Mouse (Mus musculus) urinary bladder, adult 18-20 months (tissue): ENCODE measurements at regions not wholly inside any gene's neighbourhood (a gene's known extent, or its start where the extent isn't known, plus 50 kb on each side); places are given as distances from the start of the nearest gene placed in this dataset.

Experiments used
- DNase-seq, 2 experiments: peaks; one replicate each; pipeline ENCODE4 v3.0.0; 2022; ENCODE audit warnings: low spot score in 2 of 2, mixed read lengths in 2 of 2

DNA sequence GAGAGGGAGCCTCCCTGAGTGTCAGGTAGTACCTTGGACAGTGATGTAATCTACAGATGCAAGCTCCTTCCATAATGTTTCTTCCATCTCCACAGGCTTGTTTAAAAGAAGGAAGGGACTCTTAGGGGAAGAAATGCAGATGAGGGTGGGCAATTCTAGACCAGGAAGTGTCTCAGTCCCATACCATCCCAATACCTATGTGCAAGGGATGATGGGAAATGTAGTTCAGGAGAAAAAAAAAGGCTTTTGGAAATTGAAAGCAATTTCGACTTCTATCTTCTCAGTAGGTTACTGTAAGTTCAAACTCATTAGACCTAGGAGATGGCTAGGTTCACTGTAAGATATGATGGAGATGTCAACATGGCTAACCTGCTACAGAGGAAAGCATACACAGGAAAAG, 68.3 kb downstream of the Cd83 start:
- no peak for DNase-seq

DNA sequence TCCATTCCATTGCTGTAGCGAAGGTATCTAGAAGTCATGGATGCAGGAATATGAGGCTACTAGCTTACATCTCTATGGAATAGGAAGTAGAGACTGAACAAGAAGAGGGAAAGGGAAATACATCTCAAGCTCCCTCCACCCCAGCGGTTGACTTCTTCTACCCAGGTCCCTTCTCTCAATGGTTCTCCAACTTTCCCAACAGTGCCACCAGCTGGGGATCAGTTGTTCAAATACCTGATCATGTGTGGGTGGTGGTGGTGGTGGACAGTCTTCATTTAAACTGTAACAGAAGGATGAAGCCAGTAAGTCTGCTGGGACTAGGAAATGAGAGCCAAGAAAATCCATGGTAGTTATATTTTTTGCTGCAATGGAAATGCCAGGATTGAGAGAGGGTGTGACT, 70.4 kb downstream of the Cd83 start:
- no peak for DNase-seq

DNA sequence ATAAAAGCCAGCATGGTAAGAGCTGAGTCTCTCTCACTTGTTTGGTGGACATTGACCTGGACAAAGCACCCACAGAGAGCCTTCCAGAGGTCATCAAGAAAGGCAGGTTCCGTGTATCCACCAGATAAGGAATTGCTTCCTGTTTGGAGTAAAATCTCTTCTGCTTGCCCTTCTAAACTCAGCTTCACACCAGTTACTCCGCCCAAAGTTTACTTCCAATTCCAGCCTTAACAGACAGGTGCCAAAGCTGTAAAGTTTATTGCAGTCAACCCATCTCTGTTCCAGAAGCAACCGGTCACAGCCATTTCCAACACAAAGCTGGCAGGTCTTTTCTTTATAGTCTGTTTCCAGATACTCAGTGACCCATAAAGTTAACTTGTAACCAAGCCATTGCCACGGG, 76.4 kb downstream of the Cd83 start:
- no peak for DNase-seq

DNA sequence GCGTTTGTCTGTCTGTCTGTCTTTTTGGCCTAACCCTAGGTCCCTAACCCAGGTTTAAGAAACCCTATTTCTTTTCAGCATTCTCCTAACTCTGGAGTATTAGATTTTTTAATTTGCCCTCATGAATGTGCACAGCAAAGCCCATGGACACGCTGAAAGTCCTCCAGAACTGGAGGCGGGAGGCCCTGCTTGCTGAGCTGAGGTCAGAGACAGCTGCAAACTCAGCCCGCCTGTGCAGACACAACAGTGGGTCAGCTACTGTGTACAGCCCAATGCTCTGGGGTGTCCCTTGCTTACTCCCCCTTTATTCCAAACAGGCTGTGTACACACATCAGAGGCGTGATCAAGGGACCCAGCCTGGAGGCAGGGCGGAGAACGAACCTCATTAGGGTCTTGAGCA, 76.8 kb downstream of the Cd83 start:
- DNase-seq, result no peak

DNA sequence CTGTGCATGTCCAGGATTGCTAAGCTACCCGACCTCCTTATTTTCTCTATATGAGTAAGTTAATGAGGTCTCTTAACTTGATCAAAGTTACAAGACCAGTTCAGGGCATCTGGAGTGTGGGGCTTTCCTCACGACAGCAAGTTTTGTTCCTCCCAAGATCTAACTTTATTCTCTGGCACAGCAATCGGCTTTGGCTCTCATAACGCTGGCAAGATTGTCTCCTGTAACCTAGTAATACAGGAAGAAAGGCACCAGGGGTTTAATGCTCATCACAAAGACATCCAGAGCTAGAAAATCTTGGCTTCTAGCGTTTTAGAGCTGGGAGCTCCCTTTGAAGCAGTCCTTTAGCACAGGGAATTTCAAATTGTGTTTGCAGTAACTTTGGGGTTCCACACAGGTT, 77.5 kb downstream of the Cd83 start:
- no peak for DNase-seq

DNA sequence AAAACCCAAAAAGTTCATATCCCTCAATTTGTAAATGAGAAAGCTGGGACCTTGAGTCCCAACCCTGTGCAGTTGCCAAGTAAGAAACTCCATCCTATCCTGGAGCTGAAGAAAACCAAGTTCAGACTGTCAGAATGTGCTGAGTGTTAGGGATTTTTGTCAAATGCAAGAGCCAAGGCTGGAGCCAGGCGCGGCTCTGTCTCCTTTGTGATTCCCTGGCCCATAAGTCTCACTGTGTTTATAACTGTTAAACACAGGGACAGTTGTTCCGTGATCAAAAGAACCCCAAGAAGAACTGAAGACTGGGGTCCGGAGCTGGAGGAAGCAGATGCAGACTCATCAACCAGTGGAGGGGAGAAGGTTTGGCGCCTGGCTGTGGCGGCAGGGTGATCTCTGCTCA, 78.0 kb downstream of the Cd83 start:
- no peak for DNase-seq

DNA sequence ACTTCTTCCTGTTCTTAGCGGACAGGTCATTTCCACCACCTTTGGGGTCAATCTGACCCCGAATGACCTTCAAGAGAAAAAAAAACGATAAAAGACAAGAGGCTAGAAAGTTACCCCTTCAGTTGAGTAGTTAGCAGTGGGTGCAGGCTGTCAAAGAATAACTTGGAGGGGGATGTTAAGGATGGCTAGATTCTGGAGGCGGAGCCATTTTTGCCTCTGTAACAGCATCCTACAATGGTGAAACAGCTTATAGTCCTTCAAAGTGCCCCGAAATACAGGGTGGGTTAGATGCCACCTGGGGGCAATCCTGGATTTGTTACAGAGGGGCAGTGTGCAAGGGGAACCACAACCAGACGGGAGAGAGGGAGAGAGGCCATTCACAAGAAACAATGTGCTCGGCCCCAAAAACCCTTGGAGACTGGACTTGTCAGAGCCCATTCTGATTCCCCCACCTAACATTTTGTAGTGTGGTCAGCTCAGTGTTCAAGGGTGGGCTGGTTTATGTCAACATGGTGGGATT, 79.1 kb downstream of the Cd83 start:
- no peak for DNase-seq

DNA sequence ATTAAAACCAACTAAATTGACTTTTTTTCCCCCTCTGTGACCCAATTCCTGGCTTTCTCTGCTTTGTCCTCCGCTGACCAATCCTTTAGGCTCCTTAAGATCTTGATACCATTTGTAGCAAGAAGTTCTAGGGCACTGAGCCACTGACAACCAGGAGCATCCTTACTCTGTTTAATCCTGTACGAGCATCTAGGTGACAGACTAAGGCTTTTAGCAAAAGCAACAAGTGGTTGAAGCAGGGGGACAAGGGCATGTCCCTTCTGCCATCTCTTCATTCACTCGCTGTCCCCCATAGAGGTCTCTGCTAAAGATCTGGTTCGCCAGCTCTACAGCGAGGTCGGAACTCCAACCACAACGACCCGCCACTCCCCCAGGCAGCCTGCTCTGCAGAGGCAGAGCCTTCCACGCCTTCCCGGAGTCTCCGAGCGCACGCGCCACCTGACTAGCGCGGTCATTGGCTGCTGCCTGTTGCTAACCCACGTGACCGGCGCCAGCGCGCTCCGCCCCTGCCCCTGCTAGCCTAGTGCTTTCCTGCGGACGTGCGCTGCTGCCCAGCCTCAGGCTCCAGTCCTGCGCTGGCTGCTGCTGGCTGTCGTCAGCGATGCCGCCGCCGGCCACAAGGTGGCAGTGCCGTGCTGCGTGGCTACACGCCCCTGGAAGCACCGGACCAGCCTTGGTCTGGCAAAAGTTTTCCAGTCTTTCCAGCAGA, 79.7 kb downstream of the Cd83 start:
- DNase-seq, result peak; percentile 94 to 98

DNA sequence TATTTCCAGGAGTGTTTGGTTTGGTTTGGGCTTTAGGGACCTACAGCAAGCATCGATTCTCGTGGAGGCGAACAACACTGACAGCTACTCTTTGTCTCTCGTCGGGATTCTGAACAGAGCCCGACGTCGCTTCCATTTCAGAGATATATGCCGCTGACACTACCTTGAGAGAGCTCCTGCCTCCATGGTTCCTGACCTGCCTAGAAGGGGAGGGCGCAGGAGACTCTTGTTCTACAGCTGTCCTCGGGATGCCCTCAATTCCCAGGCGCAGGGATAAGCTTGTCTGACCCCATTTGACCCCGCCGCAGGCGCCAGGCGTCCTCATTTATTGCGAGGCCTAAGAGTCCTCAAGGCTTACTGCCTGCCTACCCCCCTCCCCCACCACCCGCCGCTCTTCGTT, 80.5 kb downstream of the Cd83 start:
- DNase-seq, result peak; percentile 1

DNA sequence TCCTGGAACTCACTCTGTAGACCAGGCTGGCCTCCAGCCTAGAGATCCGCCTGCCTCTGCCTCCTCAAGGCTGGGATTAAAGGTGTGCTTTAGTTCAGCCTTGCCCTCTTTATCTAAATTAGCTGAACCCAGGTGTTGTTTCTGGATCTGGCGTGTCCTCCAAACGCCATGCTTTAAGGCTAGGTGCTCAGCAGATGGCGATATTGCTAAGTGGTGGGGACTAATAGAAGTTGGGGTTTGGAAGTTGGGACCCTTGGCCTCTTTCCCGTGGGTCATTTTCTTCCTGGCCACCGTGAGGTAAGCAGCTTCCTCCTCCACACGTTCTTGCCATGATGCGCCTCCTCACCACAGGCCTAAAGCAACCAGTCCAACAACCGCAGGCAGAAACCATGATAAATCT, 91.3 kb downstream of the Cd83 start:
- DNase-seq, result no peak

DNA sequence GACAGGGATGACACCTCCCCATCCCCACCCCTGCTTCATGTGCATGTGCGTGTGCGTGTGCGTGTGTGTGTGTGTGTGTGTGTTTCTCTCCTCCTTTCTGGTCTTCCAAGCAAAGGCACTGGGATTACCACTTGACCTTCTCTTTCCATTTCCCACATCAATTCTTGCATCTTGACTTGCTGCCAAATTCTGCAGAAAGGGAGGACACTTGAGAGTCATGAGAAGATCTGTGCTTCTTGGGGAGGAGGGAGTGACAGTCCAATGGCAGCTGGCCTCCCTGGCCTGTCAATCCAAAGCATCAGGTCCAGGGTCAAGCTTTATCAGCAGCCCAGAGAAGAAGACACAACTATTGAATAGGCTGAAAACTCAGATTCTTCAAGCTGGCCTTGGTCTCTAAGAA, 102.7 kb downstream of the Cd83 start:
- no peak for DNase-seq

DNA sequence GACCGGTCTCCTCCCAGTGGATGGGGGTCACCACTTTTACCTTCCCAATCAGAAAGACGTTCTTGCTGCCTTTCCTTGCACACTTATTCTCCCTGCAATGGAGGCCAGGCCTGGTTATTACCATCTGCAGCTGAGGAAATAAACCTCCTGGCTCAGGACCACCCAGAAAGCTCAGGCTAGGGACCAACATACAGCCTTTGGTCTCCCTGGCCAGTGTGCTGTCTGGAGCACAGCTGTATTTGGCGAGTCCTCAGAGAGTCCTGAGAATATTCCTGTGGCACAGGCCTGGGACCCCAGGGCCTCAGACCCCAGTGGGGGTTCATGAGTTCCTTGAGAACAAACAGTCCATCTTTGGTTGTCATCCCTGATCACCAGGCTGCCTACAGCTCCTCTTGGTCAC, 107.4 kb downstream of the Cd83 start:
- no peak for DNase-seq

DNA sequence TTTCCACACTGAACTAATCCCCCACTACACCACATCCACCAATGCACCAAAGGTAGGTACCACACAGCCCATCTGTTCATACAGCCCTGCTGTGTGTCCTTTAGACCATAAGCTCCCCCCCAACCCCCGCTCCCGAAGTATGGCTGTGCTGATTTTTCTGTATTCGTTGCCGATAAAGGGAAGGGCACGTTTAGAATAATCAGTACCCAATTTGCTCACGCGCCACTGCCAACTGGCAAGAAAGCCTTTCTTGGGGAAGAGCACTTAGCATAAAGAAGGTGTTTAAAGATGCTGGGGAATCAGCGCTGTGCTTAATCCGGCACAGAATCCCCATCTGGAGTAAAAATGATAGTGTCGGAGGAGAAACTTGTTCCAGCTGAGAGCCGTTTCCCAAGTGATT, 111.4 kb downstream of the Cd83 start:
- no peak for DNase-seq

DNA sequence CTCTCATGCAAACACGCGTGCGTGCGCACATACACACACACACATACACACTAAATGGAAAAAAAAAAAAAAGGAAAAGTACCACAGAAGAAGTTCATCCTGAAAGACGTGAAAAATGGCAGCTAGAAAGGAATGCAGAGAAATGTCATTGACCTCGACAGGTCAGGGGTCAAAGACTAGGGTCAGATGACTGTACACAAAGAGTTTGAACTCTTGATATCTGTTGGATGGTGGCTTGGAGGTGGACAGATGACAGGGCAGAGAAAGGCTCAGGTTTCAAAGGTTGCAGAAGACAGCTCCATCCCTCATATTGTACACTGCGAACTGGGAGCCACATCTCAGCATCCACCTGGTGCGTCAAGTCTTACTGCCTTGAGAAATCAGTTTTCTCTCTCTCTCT, 112.5 kb downstream of the Cd83 start:
- no peak for DNase-seq

DNA sequence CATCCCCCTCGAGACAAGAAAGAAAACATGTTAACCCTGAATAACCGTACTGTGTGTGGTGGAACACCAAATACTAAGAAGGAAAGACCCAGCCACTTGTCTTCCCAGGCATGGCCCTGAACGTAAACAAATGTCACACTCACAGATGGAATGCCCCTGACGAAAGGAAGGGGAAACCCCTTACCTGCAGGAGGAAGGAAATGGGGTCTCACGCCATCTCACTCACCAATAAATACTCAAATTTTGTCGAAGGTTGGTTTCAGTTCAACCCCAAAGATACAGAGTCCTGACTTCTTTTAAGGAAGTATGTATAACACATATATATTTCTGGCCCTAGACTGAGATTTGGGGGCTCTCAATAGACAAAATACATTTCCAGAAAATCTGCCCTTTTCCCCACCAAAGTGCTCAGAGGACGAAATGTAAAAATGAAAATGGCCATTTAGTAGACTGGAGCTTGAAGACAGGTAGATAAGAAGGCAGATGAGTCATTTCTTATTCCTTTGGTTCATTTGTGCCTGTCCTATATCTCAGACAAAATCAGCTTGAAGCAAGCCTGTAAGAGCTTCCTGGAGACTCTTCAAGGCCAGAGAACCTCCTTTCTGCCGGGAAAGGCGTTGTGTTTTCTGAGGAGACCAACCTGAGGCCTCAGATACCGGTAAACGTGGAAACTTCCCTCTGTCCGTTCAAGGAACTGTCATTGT, 114.1 kb downstream of the Cd83 start:
- DNase-seq, result no peak

DNA sequence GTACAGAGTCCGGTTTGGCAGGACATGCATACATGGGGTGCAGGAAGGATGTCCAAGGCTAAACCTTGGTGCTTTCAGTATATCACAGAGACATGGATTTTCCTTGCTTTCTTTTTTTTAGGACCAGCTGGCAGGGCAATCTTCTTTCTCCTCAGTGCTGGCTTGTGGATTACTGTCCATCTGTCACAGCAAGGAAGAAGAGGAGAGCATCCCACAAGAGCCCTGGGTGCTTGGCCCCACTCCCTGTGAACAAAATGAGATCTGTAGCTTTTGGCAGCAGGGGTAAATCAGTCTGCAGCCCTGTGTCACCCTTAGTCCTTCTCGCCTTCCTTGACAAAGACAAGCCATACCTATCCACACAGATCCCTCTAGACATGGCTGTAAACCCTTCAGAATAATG, 115.5 kb downstream of the Cd83 start:
- DNase-seq, result no peak

DNA sequence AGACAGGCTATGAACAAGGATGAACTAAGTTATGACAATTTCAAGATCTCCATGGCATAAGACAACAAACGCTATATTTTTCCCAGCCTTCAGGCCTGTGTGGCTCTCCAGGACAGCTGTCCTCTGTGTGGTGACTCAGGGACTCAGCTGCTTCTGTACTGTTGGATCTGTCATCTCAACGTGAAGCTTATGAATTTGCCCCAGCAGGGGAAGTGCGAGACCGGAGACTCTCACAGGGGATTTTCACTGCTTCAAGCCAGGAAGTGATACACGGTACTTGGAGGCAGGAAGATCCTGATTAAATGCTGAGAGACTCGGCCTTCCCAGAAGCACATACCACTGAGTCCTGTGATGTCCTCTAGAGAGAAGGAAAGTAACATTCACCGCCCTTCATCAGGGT, 116.2 kb downstream of the Cd83 start:
- DNase-seq, result no peak

DNA sequence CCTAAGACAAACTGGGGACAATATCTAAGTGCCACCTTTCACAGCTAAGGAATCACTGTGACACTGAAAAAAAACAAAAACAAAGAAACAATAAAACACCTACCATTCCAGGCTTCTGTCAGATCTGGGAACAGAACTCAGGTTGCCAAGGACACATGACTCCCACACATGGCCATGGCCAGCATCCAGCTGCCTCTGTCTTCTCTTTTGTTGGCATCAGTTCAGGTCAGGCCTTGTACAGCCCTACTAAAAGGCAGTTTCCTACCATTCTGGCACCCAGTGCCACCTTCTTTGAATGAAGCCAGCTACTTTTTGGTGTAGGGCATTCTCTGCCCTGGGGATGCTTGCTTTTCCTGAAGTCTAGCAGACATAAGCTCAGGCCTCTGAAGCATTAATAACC, 118.8 kb downstream of the Cd83 start:
- DNase-seq, result no peak

DNA sequence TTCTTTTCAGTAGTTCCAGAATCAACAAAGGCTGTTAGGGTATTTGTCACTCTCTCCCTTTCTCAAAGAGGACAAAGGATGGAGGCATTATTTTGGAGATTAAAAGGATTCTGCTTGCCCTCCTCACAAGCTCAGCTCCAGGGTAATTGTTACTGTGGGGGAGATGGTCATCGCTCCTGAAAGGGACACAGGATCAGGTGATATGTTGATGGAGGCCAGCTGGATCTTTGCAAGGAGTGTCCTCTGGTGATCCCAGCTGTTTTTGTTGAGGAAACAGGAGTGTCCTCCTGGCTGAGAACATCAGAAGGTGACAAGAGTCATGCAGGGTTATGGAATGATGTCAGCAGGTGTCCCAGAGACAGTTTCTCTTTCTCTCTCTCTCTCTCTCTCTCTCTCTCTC, 119.7 kb downstream of the Cd83 start:
- DNase-seq, result no peak

DNA sequence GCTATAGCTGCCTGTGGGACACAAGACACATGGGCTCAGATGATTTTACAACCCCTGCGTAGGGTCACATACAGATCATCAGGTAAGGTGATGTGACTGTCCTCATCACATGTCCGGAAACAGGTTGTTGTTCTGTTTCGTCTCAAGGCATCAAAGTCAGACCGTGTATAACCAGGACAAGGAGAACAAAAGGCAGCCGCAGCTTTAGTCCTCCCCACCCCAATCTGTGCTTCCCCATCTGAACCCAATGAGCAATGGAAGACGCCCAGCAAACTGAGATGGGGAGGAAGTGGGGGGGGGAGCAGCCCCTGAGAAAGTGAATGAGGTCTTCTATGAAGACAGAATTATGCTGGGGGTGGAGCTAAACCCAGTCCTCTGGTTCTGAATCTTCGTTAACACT, 121.7 kb downstream of the Cd83 start:
- DNase-seq, result no peak

DNA sequence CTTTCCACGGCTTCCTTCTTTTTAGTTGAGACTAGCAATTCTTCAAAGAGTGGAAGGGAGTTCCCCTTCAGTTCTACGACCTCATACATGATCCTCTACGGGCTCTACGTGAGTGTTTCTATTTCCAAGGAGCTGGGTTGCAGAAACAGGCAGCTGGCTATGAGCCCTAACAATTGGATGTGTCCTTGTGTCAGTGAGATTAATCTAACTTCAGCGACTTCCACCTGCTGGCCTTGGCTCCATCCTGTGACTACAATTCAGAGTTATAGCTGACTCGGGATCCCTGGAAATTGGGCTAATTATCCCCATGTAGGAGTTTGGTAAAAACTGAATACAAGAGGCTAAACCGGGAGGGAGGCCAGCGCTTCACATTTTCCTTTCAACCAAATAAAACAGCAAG, 122.8 kb downstream of the Cd83 start:
- DNase-seq, result no peak

DNA sequence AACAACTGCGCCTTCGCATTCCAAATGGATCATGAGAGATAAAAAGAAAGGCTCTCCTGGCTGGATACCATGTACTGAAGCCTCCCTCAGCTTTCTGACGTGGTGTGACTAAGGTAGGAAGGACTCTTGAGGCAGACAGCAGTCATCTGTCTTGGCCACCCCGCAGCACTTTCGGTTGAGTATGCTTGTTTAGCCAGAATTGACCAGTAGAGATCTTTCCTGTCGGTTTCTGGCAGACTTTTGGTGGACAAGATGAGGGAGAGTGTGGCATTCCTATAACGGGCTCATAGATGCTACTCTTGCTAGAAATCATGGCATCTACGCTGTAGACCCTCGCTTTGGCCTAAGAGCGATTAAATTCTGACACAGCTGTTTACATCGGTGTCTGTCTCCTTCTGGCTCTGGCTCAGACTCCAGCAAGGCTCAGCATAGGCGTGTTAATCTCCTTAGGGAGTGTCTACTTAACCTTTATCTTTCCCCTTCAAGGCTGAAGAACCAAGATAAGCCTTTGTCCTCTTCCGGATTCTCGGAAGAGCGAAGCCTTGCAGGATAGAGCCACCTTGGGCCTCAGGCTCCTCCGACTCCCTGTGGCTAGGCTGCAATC, 123.6 kb downstream of the Cd83 start:
- no peak for DNase-seq

DNA sequence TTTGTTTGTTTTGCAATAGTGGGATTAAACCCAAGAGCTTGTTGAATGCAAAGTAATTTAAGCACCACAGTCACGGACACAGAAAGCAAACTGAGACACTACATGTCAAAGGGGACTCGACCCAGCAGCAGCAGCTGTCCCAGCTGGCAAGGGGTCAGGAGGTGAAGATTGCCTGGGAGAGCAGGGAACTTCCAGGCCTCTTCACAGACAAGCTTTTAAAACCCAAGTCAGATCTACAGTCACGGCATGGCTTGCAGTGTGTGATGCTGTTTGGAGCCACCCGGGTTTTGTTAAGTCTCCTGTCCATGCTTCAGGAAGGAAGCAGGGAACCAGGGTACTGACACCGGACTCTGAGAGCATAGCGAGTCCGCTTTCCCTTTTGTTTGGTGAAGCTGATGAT, 125.4 kb downstream of the Cd83 start:
- no peak for DNase-seq
